Mouse (Mus musculus): ENCODE results near the gene Fbh1.

DNA sequence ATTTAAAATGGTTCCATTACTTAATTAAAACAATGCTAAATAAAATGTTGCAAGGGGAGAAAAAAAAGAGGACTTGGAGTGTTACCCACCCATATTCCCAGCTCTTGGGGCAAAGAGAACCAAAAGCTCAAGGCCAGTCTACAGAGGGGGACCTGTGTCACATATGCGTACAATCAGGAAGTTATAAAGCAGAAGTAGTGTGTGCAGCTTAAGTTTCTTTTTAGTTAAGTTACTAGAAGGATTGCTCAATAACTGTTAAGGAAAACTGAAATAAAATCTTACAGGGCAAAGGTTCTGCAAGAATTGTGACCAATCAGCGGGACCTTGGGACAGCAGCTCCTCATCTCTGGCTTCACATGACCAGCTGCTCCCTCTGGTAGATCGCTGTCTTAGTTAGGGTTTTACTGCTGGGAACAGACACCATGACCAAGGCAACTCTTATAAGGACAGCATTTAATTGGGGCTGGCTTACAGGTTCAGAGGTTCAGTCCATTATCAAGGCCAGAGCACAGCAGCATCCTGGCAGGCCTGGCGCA, 37.8 kb downstream of the Fbh1 start:
- TF ChIP-seq CTCF (IDR thresholded peaks at IDR 0.05; ENCODE audit: borderline replicate concordance, extremely low read depth, insufficient read depth, insufficient read length) (no peak), POLR2A (IDR thresholded peaks at IDR 0.05; ENCODE audit: borderline replicate concordance, extremely low read depth, insufficient read depth, insufficient read length, poor library complexity, severe bottlenecking) (no peak)
